Mouse (Mus musculus) T-cell, adult 2 months (primary cell): ENCODE results near the gene Catsper2.
"Not testable (repeated sequence)": the region's sequence is repeated elsewhere in the genome, so short reads cannot be mapped to it uniquely, and the experiment has no call there.

Experiments used
- DNase-seq: peaks from one replicate; pipeline ENCODE4 v3.0.0; 2022; ENCODE audit warnings: low spot score

Catsper2 gene

GRCm38 (mm10) chr2:121434854-121435253, 21.3 kb upstream of the Catsper2 start:
- peak; percentile 36 for DNase-seq

- DNase-seq = no peak
Measured at GRCm38 (mm10) chr2:121425890-121426289, 12.3 kb upstream of the Catsper2 start.

- DNase-seq = no peak
Measured at GRCm38 (mm10) chr2:121423166-121423565, 9.6 kb upstream of the Catsper2 start.

- no peak for DNase-seq
Measured at GRCm38 (mm10) chr2:121418476-121418875, 4.9 kb upstream of the Catsper2 start.

GRCm38 (mm10) chr2:121416356-121416755, 2.8 kb upstream of the Catsper2 start:
- no peak for DNase-seq

GRCm38 (mm10) chr2:121415591-121415990, 2.0 kb upstream of the Catsper2 start:
- no peak for DNase-seq

- DNase-seq = no peak
Measured at GRCm38 (mm10) chr2:121415103-121415502, 1.5 kb upstream of the Catsper2 start.

GRCm38 (mm10) chr2:121414139-121414685, 620 bp upstream of the Catsper2 start:
- peak; percentile 57 for DNase-seq

- no peak for DNase-seq
Measured at GRCm38 (mm10) chr2:121412843-121413386, 677 bp downstream of the Catsper2 start.

GRCm38 (mm10) chr2:121408160-121408559, 5.4 kb downstream of the Catsper2 start:
- peak; percentile 72 for DNase-seq

GRCm38 (mm10) chr2:121403296-121403695, 10.3 kb downstream of the Catsper2 start:
- no peak for DNase-seq

- peak; percentile 65 for DNase-seq
Measured at GRCm38 (mm10) chr2:121396624-121397023, 17.0 kb downstream of the Catsper2 start.

- not testable (repeated sequence) for DNase-seq
Measured at GRCm38 (mm10) chr2:121386961-121387575, 26.5 kb downstream of the Catsper2 start, which contains the start of gene Strc. TSS of gene Strc (minus strand) at chr2:121387168.

GRCm38 (mm10) chr2:121374766-121375165, 38.8 kb downstream of the Catsper2 start:
- DNase-seq = no peak

- DNase-seq = no peak
Measured at GRCm38 (mm10) chr2:121372266-121372665, 41.3 kb downstream of the Catsper2 start.

GRCm38 (mm10) chr2:121370921-121371320, 42.7 kb downstream of the Catsper2 start:
- no peak for DNase-seq

- DNase-seq = no peak
Measured at GRCm38 (mm10) chr2:121368831-121369230, 44.8 kb downstream of the Catsper2 start.

- no peak for DNase-seq
Measured at GRCm38 (mm10) chr2:121363656-121364055, 49.9 kb downstream of the Catsper2 start.

- DNase-seq = no peak
Measured at GRCm38 (mm10) chr2:121359461-121359860, 54.1 kb downstream of the Catsper2 start.

- DNase-seq = peak; percentile 52
Measured at GRCm38 (mm10) chr2:121358381-121358780, 55.2 kb downstream of the Catsper2 start.

- DNase-seq = no peak
Measured at GRCm38 (mm10) chr2:121357961-121358360, 55.6 kb downstream of the Catsper2 start.

- DNase-seq = no peak
Measured at GRCm38 (mm10) chr2:121357494-121357893, 56.1 kb downstream of the Catsper2 start, which contains the start of gene Ckmt1. TSS of gene Ckmt1 (plus strand) at chr2:121357714.

GRCm38 (mm10) chr2:121354820-121355592, 58.6 kb downstream of the Catsper2 start, which contains the start of gene Ppip5k1:
TSS of gene Ppip5k1 (minus strand) at chr2:121355396.
- peak; percentile 95 for DNase-seq
